In the genomic region with DNA sequence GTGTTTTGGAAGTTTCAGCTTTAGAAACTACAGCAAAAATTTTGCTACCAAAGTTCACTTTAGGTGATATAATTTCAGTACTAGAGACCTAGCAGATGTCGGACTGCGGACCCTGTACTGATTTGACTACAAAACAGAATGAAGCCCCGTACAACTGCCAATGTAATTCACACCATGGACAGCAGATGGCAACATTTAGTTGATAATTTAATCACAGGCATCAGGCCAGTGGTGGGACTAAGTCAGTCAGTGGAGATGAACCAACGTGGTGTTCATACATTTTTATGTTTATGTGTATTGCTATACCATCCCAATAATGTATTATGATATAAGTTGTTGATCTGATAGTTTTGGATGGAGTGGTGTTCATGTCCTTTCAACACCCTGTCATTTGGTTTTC, we compare ENCODE assay signal across 8 mouse cellular contexts. TPM values are rescaled to one million over a fixed set of nuclear protein-coding genes. Genes with fewer than 3 reads are reported as not detected.
DNase-seq lines count a peak whose midpoint lies in the region; ATAC-seq and TF ChIP-seq lines count a peak whose summit lies in the region.

No protein-coding gene starts in this region.

- no peak overlapping the region for H3K4me3 ChIP-seq in kidney, postnatal 0 days (replicated peaks; ENCODE audit: low read depth, low read length)
- H3K4me3 ChIP-seq in lung, adult 2 months (replicated peaks; ENCODE audit: extremely low read depth, low read depth, low read length) = no peak overlapping the region
- no peak overlapping the region for H3K4me3 ChIP-seq in neural tube, embryonic 14.5 days (ENCODE audit: low read depth, low read length)

- TF ChIP-seq CTCF in kidney, postnatal 0 days (IDR thresholded peaks at IDR 0.05; ENCODE audit: low read depth) = peak; percentile 83
- no peak for TF ChIP-seq CTCF in lung, adult 2 months (IDR thresholded peaks at IDR 0.05; ENCODE audit: insufficient read depth, low read length)

- TF ChIP-seq POLR2A in lung, adult 2 months (IDR thresholded peaks at IDR 0.05; ENCODE audit: borderline replicate concordance, extremely low read depth, low read depth, low read length) = no peak

- H3K4me2 ChIP-seq in kidney, postnatal 0 days (ENCODE audit: low read length) = no peak overlapping the region
- H3K4me2 ChIP-seq in neural tube, embryonic 14.5 days (ENCODE audit: low read depth, low read length) = no peak overlapping the region

- H3K4me1 ChIP-seq in kidney, postnatal 0 days (replicated peaks; ENCODE audit: insufficient read depth, low read length) = peaks cover 16% of the 10 kb centered on the region
- 0 out of 2 replicates have a peak, but pooled peaks cover 2% of the 10 kb centered on the region for H3K4me1 ChIP-seq in lung, adult 2 months (ENCODE audit: control insufficient read depth, insufficient read depth, low read length)
- H3K4me1 ChIP-seq in neural tube, embryonic 14.5 days (ENCODE audit: control insufficient read depth, insufficient read depth, low read length) = peaks cover 3% of the 10 kb centered on the region; the same call in 1 of the 2 replicates

- ATAC-seq in frontal cortex, adult (ENCODE audit: low TSS enrichment) = 0 out of 2 replicates have a peak, but pooled peaks have one; percentile 39
- ATAC-seq in kidney, postnatal 0 days (replicated peaks; ENCODE audit: low FRiP score, low read depth) = no peak
- ATAC-seq in neural tube, embryonic 14.5 days (ENCODE audit: low read depth) = peak; percentile 38; the same call in 1 of the 2 replicates

- H3K27ac ChIP-seq in kidney, postnatal 0 days = no peak overlapping the region
- no peak overlapping the region for H3K27ac ChIP-seq in neural tube, embryonic 14.5 days (ENCODE audit: low read depth, low read length)

- no peaks in the 10 kb centered on the region for H3K27me3 ChIP-seq in kidney, postnatal 0 days (ENCODE audit: insufficient read depth, low read length)
- no peaks in the 10 kb centered on the region for H3K27me3 ChIP-seq in neural tube, embryonic 14.5 days (ENCODE audit: control insufficient read depth, insufficient read depth, low read length)

- peak; percentile 74 for DNase-seq in testis, postnatal 10 days (ENCODE audit: low spot score)
- no peak for DNase-seq in testis, postnatal 14 days (ENCODE audit: low spot score)
- DNase-seq in c-Kit-positive CD71-positive TER-119-positive erythroid progenitor cells, embryonic 14.5 days (ENCODE audit: low spot score) = peak; percentile 30
- DNase-seq in kidney, postnatal 0 days (ENCODE audit: low spot score) = peak; percentile 80
- peak; percentile 34 for DNase-seq in lung, adult 2 months
- DNase-seq in yolk sac, embryonic 10.5 days (ENCODE audit: low spot score) = no peak

- H3K9me3 ChIP-seq in kidney, postnatal 0 days (replicated peaks; ENCODE audit: low read length) = no peaks in the 10 kb centered on the region
- H3K9me3 ChIP-seq in neural tube, embryonic 14.5 days (ENCODE audit: control insufficient read depth, low read length) = no peaks in the 10 kb centered on the region

- peaks cover 9% of the 10 kb centered on the region; the same call in 1 of the 2 replicates for H3K36me3 ChIP-seq in kidney, postnatal 0 days (ENCODE audit: insufficient read depth, low read length)
- H3K36me3 ChIP-seq in neural tube, embryonic 14.5 days (ENCODE audit: control insufficient read depth, insufficient read depth, low read length) = no peaks in the 10 kb centered on the region

- WGBS in kidney, postnatal 0 days = 23% methylated on average over 4 of the region's 4 CpGs
- WGBS in lung, adult 2 months = 27% methylated on average over 4 of the region's 4 CpGs
- 14% methylated on average over 4 of the region's 4 CpGs for WGBS in neural tube, embryonic 14.5 days

- no peak overlapping the region for H3K9ac ChIP-seq in kidney, postnatal 0 days (ENCODE audit: low read depth, low read length)
- H3K9ac ChIP-seq in neural tube, embryonic 14.5 days (replicated peaks; ENCODE audit: low read depth, low read length) = no peak overlapping the region

RNA-seq across cellular contexts. Expression of a gene that starts 26.4 kb away (rescaled TPM):
- polyA plus RNA-seq in kidney, postnatal 0 days (2015; fragmentation: Nextera tagmentation; extraction: Ambion mirVana) = 186 and 191 TPM in 2 replicates
- 33.6 and 47.2 TPM in 2 replicates for polyA plus RNA-seq in lung, adult 2 months (2012; rRNA removed)
- polyA plus RNA-seq in neural tube, embryonic 14.5 days (2014; fragmentation: Nextera tagmentation; extraction: Ambion mirVana) = 155 and 182 TPM in 2 replicates

RNA-seq across cellular contexts. Expression of a gene that starts 48.8 kb away (rescaled TPM):
- 53.7 and 57.5 TPM in 2 replicates for polyA plus RNA-seq in kidney, postnatal 0 days (2015; fragmentation: Nextera tagmentation; extraction: Ambion mirVana)
- polyA plus RNA-seq in lung, adult 2 months (2012; rRNA removed) = 33.9 and 40.9 TPM in 2 replicates
- 2.1 and 8.2 TPM in 2 replicates for polyA plus RNA-seq in neural tube, embryonic 14.5 days (2014; fragmentation: Nextera tagmentation; extraction: Ambion mirVana)

Comparison
In these comparisons a context has a peak if more than half of its experiments do, and no peak if none do; other contexts are left out.
1. DNase-seq: peak in testis, postnatal 10 days (single experiment), c-Kit-positive CD71-positive TER-119-positive erythroid progenitor cells, embryonic 14.5 days (single experiment), kidney, postnatal 0 days (single experiment) and lung, adult 2 months (single experiment); none in testis, postnatal 14 days (single experiment) and yolk sac, embryonic 10.5 days (single experiment).